Mouse (Mus musculus): ENCODE data around the gene Sstr4. TPM values are rescaled to one million over a fixed set of nuclear protein-coding genes. Genes with fewer than 3 reads are reported as not detected.

Sstr4 gene
- polyA plus RNA-seq, 1 experiment: 0.49 TPM

DNA sequence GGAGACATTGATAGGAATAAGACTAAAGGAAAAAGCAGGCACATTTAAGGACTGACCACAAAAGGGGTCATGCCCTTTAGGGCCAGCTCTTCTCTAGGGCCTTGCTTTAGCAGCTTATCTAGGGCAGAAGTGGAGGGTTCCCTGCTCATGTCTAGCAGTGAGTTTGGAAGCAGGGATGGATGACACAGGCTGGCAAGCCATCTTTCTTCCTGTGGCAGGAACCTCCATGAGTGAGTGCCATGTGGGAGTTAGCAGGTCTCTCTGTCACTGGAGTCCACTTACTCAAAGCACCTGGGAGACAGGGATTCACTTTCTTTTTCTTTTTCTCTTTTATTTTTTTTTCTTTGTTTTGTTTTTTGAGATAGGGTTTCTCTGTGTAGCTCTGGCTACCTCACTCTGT is 1.3 kb upstream of the Sstr4 start:
- DNase-seq (ENCODE audit: low read depth): no peak

GRCm38 (mm10) chr2:148396209-148396608 is 1.1 kb downstream of the Sstr4 start:
- no peak for DNase-seq (ENCODE audit: low read depth)

- no peak for DNase-seq (ENCODE audit: low read depth)
Observed at GRCm38 (mm10) chr2:148397015-148397783, 2.1 kb downstream of the Sstr4 start.

GRCm38 (mm10) chr2:148397784-148398100 is 2.6 kb downstream of the Sstr4 start:
- DNase-seq (ENCODE audit: low read depth): no peak

- DNase-seq (ENCODE audit: low read depth): no peak
Observed at GRCm38 (mm10) chr2:148398901-148399685, 3.9 kb downstream of the Sstr4 start.

- no peak for DNase-seq (ENCODE audit: low read depth)
Observed at GRCm38 (mm10) chr2:148402227-148402626, 7.1 kb downstream of the Sstr4 start.

GRCm38 (mm10) chr2:148404906-148405305 is 9.8 kb downstream of the Sstr4 start:
- DNase-seq (ENCODE audit: low read depth): no peak

- no peak for DNase-seq (ENCODE audit: low read depth)
Observed at GRCm38 (mm10) chr2:148406160-148406970, 11.2 kb downstream of the Sstr4 start.

DNA sequence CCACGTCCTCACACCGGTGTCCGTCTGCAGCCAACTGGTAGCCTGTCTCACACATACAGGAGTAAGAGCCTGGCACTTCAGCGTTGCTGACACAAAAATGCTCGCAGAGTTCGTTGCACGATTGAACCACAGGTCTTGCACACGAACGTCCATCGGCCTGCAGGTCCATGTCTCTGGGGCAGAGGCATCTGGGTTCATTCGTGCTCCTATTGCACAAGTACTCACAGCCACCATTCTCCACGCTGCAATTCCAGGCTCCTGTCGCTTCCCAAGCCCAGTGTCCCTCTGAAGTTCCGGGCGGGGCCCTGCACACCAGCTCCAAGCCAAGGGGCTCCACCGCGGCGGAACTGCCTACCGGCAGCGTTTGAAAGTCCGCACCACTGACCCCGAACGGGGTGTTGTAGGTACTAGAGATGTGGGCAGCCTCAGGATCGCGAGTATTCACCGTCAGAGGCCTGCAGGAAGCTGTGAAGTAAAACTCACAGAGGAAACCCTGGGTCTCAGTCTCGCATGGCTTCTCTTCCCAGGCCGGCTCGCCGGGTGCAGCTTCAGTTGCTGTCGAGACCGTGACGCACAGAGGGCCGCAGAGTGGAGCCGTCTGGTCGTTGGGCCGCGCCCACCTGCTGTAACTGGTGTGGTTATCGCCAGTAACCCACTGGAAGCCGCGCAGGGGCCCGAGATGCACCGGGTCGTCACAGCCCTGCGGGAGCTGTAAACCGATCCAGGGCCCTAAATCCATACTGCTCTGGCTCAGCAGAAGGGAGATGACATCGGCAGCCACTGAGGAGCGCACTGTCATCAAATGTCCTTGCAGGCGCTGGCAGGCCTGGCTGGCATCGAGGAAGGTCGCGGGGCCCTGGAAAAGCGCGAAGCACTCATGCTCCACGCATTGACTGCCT is 12.1 kb downstream of the Sstr4 start:
- no peak for DNase-seq (ENCODE audit: low read depth)

DNA sequence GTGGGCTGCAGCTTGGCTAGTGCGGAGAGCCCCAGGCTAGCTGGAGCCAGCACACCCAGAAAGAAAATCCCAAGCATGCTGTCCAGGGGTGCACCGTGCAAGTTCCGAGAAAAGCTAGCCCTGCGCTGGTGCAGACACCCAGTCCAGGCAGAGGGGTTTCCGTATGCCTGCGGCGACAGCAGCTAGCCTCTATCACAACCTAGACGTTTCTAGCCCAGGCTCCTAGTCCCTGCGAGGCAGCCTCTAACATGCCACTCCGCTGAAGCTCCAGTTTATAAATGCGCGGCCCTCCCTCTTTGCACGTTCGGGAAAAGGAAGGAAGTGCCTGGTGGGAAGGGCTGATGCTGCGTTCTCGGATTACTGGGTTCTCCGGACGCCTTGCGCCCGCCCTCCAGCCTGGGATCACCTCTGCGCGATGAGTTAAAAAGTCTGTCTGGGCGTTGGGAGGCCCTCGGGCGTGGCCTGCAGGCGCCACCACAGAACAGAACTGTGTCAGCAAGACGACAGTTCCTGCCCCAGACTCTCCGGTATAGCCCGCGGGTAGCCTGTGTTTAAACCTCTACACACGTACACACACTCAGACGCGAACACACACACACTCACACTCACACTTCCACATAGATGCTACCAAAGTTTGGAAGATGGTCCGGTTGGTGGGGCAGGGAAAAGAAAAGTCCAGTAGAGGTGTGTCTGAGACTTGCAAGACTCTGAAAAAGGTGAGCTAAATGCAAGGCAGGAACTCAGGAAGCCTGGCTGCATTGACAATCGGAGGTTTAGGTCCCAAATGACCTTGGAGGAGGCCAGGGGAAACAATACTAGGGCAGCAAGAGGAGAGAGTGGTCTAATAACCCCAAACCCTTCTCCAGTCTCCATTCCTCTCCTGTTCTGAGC is 13.0 kb downstream of the Sstr4 start, which contains the start of gene Thbd:
Gene Thbd, minus strand, starts transcription at position 319 of the 891 bp plus-strand sequence.
- no peak for DNase-seq (ENCODE audit: low read depth)

GRCm38 (mm10) chr2:148408761-148409120 is 13.6 kb downstream of the Sstr4 start:
- no peak for DNase-seq (ENCODE audit: low read depth)

DNA sequence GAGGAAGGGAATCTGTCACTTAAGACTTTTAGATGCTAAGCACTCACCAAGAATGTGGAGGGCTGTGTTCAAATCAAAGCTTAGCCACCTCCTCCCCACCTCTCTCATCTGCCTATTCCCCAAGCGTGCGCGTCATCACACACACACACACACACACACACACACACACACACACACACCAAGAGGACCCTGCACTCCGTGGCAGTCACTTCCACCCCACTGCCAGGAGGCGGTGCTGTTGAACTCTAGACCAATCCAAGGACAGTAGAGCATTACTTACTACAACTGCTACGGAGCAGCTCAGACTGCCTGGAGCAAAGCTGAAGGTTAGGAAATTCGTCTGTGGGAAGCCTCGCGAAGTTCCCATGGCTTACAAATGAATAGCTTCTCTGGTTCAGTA is 14.0 kb downstream of the Sstr4 start:
- no peak for DNase-seq (ENCODE audit: low read depth)

GRCm38 (mm10) chr2:148409821-148410220 is 14.7 kb downstream of the Sstr4 start:
- no peak for DNase-seq (ENCODE audit: low read depth)

DNA sequence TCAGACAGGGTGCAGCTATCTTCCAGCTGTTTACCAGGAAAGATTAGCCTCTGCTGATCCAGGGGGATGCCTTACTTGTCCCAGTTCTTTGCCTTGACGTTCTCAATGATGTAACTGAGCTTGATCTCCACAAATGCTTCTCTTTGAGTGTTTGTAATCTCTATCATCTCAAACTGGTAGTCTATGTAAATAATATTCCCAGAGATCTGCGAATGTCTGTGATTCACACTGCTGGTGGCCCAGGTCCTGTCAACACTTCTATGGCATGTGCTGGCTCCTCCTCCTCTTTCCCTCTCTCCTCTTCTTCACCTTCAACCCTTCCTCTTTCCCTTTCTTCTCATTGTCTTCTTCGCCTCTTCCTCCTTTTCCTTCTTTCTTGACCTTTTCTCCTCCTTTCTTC is 24.0 kb downstream of the Sstr4 start:
- no peak for DNase-seq (ENCODE audit: low read depth)

- no peak for DNase-seq (ENCODE audit: low read depth)
Observed at GRCm38 (mm10) chr2:148419776-148420175, 24.6 kb downstream of the Sstr4 start.

- DNase-seq (ENCODE audit: low read depth): no peak
Observed at GRCm38 (mm10) chr2:148421112-148421511, 26.0 kb downstream of the Sstr4 start.

GRCm38 (mm10) chr2:148421706-148422105 is 26.6 kb downstream of the Sstr4 start:
- DNase-seq (ENCODE audit: low read depth): no peak

DNA sequence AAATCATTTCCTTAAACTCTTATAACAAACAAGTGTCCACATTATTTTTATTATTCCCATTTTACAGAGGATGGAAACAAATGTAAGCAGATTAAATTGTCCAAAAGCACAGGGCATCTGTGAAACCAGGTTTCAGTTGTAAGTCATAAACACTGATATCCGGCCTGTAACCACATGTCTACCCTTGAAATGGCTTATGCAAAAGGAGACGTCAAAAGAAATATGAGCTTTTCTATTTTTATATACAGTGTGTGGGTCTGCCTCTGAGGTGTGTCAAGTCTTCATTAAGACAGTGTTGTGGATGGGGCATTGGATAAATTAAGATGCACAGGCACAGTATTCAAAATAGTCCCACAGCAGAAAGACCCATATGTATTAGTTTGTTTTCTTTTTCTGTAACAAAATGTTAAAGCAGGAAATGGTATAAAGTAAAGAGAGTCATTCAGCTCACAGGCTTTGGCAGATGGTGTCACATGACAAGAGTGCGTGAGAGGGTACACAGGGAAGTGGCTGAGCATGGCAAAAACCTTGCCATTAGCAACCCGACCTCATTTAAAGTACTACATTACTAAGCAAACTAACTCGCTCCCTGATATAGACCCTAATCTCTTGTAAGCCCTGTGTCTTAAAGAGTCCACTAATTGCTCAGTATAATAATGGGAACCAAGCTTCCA is 30.7 kb downstream of the Sstr4 start:
- DNase-seq (ENCODE audit: low read depth): no peak

GRCm38 (mm10) chr2:148427553-148427952 is 32.4 kb downstream of the Sstr4 start:
- no peak for DNase-seq (ENCODE audit: low read depth)

DNA sequence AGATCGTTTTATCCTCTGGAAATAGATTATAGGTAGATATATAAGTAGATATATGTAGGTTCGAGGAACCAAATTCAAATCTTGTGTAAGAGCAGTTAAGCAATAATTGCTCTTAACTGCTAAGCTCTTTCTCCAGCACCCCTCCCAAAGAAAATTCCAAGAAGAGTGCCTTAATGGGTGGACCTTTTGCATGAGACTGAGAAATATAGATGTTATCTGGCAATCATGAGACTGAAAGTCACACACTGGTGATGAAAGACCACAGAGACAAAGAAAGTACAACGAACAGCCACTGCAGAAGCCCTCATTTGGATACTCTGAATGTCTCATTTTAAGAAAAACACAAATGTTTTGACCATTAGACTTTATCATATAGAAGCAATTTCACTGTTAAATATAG is 33.4 kb downstream of the Sstr4 start:
- no peak for DNase-seq (ENCODE audit: low read depth)

Data from gonadal fat pad, adult 2 months (tissue).